Mouse (Mus musculus): ENCODE results near the gene Cd3e. TPM values are rescaled to one million over a fixed set of nuclear protein-coding genes. Genes with fewer than 3 reads are reported as not detected.
A peak's percentile ranks its signal among the peaks of the same experiment; 100 is the strongest.

Cd3e gene
- polyA plus RNA-seq, 1 experiment, result 0.05 TPM

DNA sequence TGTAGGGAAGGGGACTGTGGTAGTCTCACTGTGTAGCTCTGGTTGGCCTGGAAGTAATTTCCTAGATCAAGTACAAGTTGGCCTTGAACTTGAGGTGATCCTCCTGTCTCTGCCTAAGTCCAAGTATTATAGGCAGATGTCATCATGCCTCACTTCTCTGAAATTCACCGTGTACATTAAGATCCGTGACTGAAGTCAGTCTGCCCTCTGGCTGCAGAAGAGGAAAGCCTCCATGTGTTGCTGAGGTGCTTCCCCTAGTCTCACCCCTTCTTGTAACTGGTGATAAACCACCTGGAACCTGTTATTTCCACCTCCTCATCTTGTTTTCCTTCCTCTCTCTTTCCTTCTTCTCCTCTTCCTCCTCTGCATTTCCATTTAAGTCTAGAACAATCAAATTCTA is 5.5 kb upstream of the Cd3e start:
- no peaks in the 10 kb centered on the region for H3K27me3 ChIP-seq (ENCODE audit: control insufficient read depth, insufficient read depth, low read length)
- H3K27ac ChIP-seq (ENCODE audit: insufficient read depth, low read length), result no peak overlapping the region
- H3K4me3 ChIP-seq (replicated peaks; ENCODE audit: insufficient read depth, low read depth, low read length), result no peak overlapping the region
- no peak for DNase-seq
- TF ChIP-seq POLR2A (IDR thresholded peaks at IDR 0.05; ENCODE audit: borderline replicate concordance, insufficient read depth, low read length), result no peak
- no peak for TF ChIP-seq CTCF (IDR thresholded peaks at IDR 0.05; ENCODE audit: borderline replicate concordance, insufficient read depth, low read depth, low read length)
- WGBS, result 36% methylated on average over 2 of the region's 2 CpGs
- no peaks in the 10 kb centered on the region for H3K4me1 ChIP-seq (ENCODE audit: control insufficient read depth, insufficient read depth, low read length)

DNA sequence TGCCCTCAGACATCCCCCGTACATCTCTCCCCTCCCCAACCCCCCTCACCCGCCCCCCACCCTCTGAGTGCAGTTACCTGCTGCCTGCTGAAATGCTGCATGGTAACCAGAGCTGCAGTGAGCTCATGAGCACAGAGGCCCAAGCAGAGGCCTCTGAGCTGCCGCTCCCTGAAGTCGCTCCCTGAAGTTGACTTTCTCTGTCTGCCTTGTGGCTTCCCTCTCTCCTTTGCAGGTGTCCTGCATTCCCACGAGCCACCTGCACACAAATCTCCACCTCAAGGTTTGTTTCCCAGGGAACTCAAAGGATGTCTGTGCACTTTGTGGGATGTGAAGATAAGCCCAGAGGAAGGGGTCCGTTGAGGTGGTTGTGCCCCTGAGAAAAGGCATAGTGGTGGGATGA is 1.9 kb upstream of the Cd3e start:
- WGBS, result 49% methylated on average over 6 of the region's 6 CpGs
- H3K4me1 ChIP-seq (ENCODE audit: control insufficient read depth, insufficient read depth, low read length), result no peaks in the 10 kb centered on the region
- no peak for TF ChIP-seq CTCF (IDR thresholded peaks at IDR 0.05; ENCODE audit: borderline replicate concordance, insufficient read depth, low read depth, low read length)
- no peak for TF ChIP-seq POLR2A (IDR thresholded peaks at IDR 0.05; ENCODE audit: borderline replicate concordance, insufficient read depth, low read length)
- H3K27ac ChIP-seq (ENCODE audit: insufficient read depth, low read length), result no peak overlapping the region
- H3K4me3 ChIP-seq (replicated peaks; ENCODE audit: insufficient read depth, low read depth, low read length), result no peak overlapping the region
- no peak for DNase-seq
- 0 out of 2 replicates have a peak, but pooled peaks cover 1% of the 10 kb centered on the region for H3K27me3 ChIP-seq (ENCODE audit: control insufficient read depth, insufficient read depth, low read length)

DNA sequence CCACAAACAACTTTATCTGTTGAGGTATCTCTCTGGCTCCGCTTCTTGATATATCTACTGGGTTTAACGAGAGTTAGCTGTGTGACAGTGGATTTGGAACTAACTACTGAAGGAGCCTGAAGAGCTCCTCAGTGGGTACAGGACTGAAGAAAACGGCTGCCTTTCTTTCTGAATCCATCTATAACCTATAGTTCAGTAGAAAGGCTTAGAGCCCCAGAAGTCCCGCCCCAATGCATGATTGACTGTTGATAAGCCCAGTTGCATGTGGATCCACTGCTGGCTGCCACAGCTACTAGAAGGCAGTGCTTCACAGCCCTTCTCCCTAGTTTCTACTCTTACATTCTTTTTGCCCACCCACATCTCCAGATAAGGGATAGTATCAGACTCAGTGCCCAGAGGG is 1.0 kb upstream of the Cd3e start:
- H3K4me1 ChIP-seq (ENCODE audit: control insufficient read depth, insufficient read depth, low read length), result no peaks in the 10 kb centered on the region
- H3K27me3 ChIP-seq (ENCODE audit: control insufficient read depth, insufficient read depth, low read length), result 0 out of 2 replicates have a peak, but pooled peaks cover 1% of the 10 kb centered on the region
- no peak for DNase-seq
- WGBS, result 81% methylated on average over 4 of the region's 4 CpGs
- TF ChIP-seq POLR2A (IDR thresholded peaks at IDR 0.05; ENCODE audit: borderline replicate concordance, insufficient read depth, low read length) (no peak), CTCF (IDR thresholded peaks at IDR 0.05; ENCODE audit: borderline replicate concordance, insufficient read depth, low read depth, low read length) (no peak)
- H3K27ac ChIP-seq (ENCODE audit: insufficient read depth, low read length), result no peak overlapping the region
- no peak overlapping the region for H3K4me3 ChIP-seq (replicated peaks; ENCODE audit: insufficient read depth, low read depth, low read length)

DNA sequence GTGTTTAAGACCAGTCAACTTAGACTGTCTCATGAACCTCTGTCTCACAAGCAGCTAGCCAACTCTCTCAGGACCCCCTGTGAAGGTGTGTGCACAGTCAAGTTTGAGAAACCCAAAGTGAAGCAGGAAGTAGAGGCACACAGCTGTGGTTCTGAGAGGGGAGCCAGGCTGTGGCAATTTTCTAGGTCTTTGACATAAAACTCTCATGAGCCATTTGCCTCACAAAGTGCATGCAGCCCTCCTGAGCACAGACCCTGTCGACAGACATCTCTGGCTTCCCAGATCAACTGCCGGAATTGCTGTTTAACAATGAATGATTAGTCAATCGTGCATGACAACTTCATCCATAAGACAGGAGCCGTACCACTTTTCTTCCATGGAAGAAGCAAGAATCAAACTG is 1.1 kb downstream of the Cd3e start:
- Histone ChIP-seq H3K4me1 (ENCODE audit: control insufficient read depth, insufficient read depth, low read length) (no peaks in the 10 kb centered on the region), H3K27me3 (ENCODE audit: control insufficient read depth, insufficient read depth, low read length) (0 out of 2 replicates have a peak, but pooled peaks cover 1% of the 10 kb centered on the region), H3K4me3 (replicated peaks; ENCODE audit: insufficient read depth, low read depth, low read length) (no peak overlapping the region), H3K27ac (ENCODE audit: insufficient read depth, low read length) (no peak overlapping the region)
- TF ChIP-seq POLR2A (IDR thresholded peaks at IDR 0.05; ENCODE audit: borderline replicate concordance, insufficient read depth, low read length), result no peak
- TF ChIP-seq CTCF (IDR thresholded peaks at IDR 0.05; ENCODE audit: borderline replicate concordance, insufficient read depth, low read depth, low read length), result no peak
- no peak for DNase-seq
- 30% methylated on average over 4 of the region's 4 CpGs for WGBS

DNA sequence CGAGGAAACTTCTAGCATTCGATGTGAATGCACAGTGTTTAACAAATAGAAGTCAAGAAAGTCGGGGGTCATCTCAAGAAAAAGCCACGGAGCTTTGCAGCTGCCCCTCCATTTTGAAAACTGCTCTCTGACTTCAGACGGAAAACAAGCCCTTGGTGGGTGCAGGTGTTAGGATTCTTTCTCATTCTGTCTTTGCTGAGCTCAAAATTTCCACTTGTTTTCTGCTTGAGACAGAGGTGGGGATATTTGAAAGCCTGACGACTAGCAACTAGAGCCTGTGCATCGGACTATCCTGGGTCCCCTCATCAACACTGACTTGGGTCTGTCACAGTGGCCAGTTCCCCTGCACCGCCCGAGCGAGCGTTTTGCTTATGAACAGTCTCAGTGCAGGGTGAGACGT is 2.0 kb downstream of the Cd3e start:
- Histone ChIP-seq H3K4me3 (replicated peaks; ENCODE audit: insufficient read depth, low read depth, low read length) (no peak overlapping the region), H3K27ac (ENCODE audit: insufficient read depth, low read length) (no peak overlapping the region), H3K27me3 (ENCODE audit: control insufficient read depth, insufficient read depth, low read length) (0 out of 2 replicates have a peak, but pooled peaks cover 1% of the 10 kb centered on the region), H3K4me1 (ENCODE audit: control insufficient read depth, insufficient read depth, low read length) (no peaks in the 10 kb centered on the region)
- no peak for DNase-seq
- 70% methylated on average over 12 of the region's 12 CpGs for WGBS
- TF ChIP-seq CTCF (IDR thresholded peaks at IDR 0.05; ENCODE audit: borderline replicate concordance, insufficient read depth, low read depth, low read length) (no peak), POLR2A (IDR thresholded peaks at IDR 0.05; ENCODE audit: borderline replicate concordance, insufficient read depth, low read length) (no peak)

DNA sequence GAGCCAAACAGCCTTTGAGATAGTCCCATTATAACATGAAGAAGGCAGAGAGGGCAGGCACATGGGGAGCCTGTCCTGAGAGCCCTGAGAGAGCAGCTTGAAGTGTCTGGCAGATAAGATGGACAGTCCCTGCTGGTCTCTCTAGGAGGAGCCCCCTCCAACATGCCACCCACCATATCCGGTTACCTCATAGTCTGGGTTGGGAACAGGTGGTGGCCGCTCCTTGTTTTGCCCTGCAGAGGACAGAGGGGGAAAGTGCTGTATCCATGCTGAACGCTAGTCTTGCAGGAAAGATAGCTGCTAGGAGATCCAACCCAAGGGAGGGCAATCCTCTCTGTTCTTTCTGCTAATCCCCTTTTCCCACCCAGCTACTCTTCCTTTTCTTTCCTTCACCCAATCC is 9.2 kb downstream of the Cd3e start:
- no peak overlapping the region for H3K27ac ChIP-seq (ENCODE audit: insufficient read depth, low read length)
- no peak for TF ChIP-seq CTCF (IDR thresholded peaks at IDR 0.05; ENCODE audit: borderline replicate concordance, insufficient read depth, low read depth, low read length)
- no peak for TF ChIP-seq POLR2A (IDR thresholded peaks at IDR 0.05; ENCODE audit: borderline replicate concordance, insufficient read depth, low read length)
- H3K27me3 ChIP-seq (ENCODE audit: control insufficient read depth, insufficient read depth, low read length), result no peaks in the 10 kb centered on the region
- H3K4me1 ChIP-seq (ENCODE audit: control insufficient read depth, insufficient read depth, low read length), result peaks cover 12% of the 10 kb centered on the region
- WGBS, result 87% methylated on average over 3 of the region's 3 CpGs
- H3K4me3 ChIP-seq (replicated peaks; ENCODE audit: insufficient read depth, low read depth, low read length), result no peak overlapping the region
- DNase-seq, result no peak

DNA sequence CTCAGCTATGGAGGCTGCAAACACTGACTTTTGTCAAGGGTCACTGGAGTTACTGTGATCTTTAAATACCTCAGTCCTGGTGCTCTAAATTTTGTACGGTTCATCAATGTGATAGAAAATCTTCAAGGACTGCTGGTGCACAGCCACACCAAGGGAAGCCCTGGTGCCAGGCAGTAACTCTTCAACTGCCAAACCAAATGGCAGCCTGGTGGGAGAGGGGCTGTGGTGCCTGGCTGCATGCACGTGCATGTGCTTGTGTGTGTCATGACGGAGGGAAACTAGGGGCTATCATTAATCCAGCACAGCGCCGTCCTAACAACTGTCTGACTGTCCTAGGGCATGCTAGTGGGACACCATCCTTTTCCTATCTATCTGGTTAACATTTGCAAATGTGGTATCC is 9.7 kb downstream of the Cd3e start:
- Histone ChIP-seq H3K27ac (ENCODE audit: insufficient read depth, low read length) (no peak overlapping the region), H3K4me1 (ENCODE audit: control insufficient read depth, insufficient read depth, low read length) (peaks cover 12% of the 10 kb centered on the region), H3K4me3 (replicated peaks; ENCODE audit: insufficient read depth, low read depth, low read length) (no peak overlapping the region), H3K27me3 (ENCODE audit: control insufficient read depth, insufficient read depth, low read length) (no peaks in the 10 kb centered on the region)
- TF ChIP-seq POLR2A (IDR thresholded peaks at IDR 0.05; ENCODE audit: borderline replicate concordance, insufficient read depth, low read length) (no peak), CTCF (IDR thresholded peaks at IDR 0.05; ENCODE audit: borderline replicate concordance, insufficient read depth, low read depth, low read length) (no peak)
- DNase-seq, result no peak
- WGBS, result 65% methylated on average over 5 of the region's 5 CpGs

DNA sequence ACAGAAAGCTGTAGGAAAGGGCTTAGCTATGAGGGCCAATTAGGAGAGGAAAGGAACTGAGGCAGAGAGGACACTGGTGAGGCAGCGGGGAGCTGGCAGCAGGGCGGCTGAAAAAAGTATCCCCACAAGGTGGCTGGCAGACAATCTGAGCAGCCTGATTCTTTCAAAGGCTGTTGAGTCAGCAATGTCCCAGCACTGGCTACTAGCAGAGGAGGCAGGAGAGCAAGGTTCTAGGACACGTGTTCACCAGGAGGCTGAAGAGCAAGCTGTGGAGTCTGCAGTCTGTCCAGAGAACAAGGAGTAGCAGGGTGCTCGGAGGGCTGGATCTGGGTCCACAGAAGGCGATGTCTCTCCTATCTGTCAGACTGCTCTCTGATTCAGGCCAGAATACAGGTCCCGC is 10.3 kb downstream of the Cd3e start:
- TF ChIP-seq CTCF (IDR thresholded peaks at IDR 0.05; ENCODE audit: borderline replicate concordance, insufficient read depth, low read depth, low read length) (no peak; the same call in 1 of the 2 replicates), POLR2A (IDR thresholded peaks at IDR 0.05; ENCODE audit: borderline replicate concordance, insufficient read depth, low read length) (no peak)
- WGBS, result 15% methylated on average over 6 of the region's 6 CpGs
- H3K4me1 ChIP-seq (ENCODE audit: control insufficient read depth, insufficient read depth, low read length), result peaks cover 12% of the 10 kb centered on the region
- H3K4me3 ChIP-seq (replicated peaks; ENCODE audit: insufficient read depth, low read depth, low read length), result no peak overlapping the region
- peak; percentile 60 to 78 for DNase-seq
- H3K27ac ChIP-seq (ENCODE audit: insufficient read depth, low read length), result no peak overlapping the region
- H3K27me3 ChIP-seq (ENCODE audit: control insufficient read depth, insufficient read depth, low read length), result no peaks in the 10 kb centered on the region

All from cerebellum, adult 2 months (tissue).